Mouse (Mus musculus) embryonic stem cell, embryonic (primary cell): Measurements from ENCODE around the gene Engase.

Experiments
- CTCF ChIA-PET, 4 experiments: fragments of 300-600 bp in 2 of 4; fragments of 350-600 bp in 2 of 4; sonication (Branson Sonifier 250); formaldehyde crosslinking; loops; one replicate each; lab custom pipeline; 2022; ENCODE audit warnings: inconsistent platforms in 2 of 4; lab: Charles Lee
- POLR2A ChIA-PET, 4 experiments: fragments of 300-600 bp in 2 of 4; fragments of 350-600 bp in 2 of 4; sonication (Branson Sonifier 250); formaldehyde crosslinking; loops; one replicate each; lab custom pipeline; 2022; ENCODE audit warnings: antibody characterized with exemption in 4 of 4, inconsistent platforms in 1 of 4; lab: Charles Lee

The Engase gene

GRCm38 (mm10) chr11:118523496-118524145 lies 47.0 kb downstream of the Engase start:
- POLR2A ChIA-PET = no interaction called here
- CTCF ChIA-PET = interaction anchor here in 1 of 4 experiments (0.6 kb wide), 1 partner anchor 16 kb away, joined by 3 read pairs; no protein-coding TSS in a partner anchor

- POLR2A ChIA-PET = no interaction called here
Measured at GRCm38 (mm10) chr11:118525059-118525458, 48.4 kb downstream of the Engase start.

GRCm38 (mm10) chr11:118528761-118529160 lies 52.1 kb downstream of the Engase start:
- CTCF ChIA-PET = interaction anchor here in 2 of 4 experiments (0.6 to 1.4 kb wide), 2 partner anchors 8 to 9 kb away, joined by 3 read pairs; no protein-coding TSS in a partner anchor
- POLR2A ChIA-PET = interaction anchor here in 1 of 4 experiments (0.7 kb wide), 1 partner anchor 569 kb away, joined by 4 read pairs; no protein-coding TSS in a partner anchor

More at GRCm38 (mm10) chr11:118525059-118525458, 48.4 kb downstream of the Engase start:
- CTCF ChIA-PET = interaction anchor here in 1 of 4 experiments (0.6 kb wide), 1 partner anchor 298 kb away, joined by 3 read pairs; no protein-coding TSS in a partner anchor

GRCm38 (mm10) chr11:118530313-118530712 lies 53.7 kb downstream of the Engase start:
- ChIA-PET POLR2A (no interaction called here), CTCF (interaction anchor here in 2 of 4 experiments (0.7 to 2.4 kb wide), 4 partner anchors 10 to 209 kb away, joined by 3 to 11 read pairs (median 4); no protein-coding TSS in a partner anchor)

- POLR2A ChIA-PET = interaction anchor here in 2 of 4 experiments (0.7 to 1.2 kb wide), 5 partner anchors 11 to 27 kb away, joined by 3 to 4 read pairs (median 3); no protein-coding TSS in a partner anchor
Measured at GRCm38 (mm10) chr11:118534382-118535092, 57.9 kb downstream of the Engase start.

GRCm38 (mm10) chr11:118538008-118538407 lies 61.4 kb downstream of the Engase start:
- POLR2A ChIA-PET = interaction anchor here in 1 of 4 experiments (0.6 kb wide), 1 partner anchor 257 kb away, joined by 6 read pairs; no protein-coding TSS in a partner anchor
- CTCF ChIA-PET = interaction anchor here in 2 of 4 experiments (1.1 kb wide), 2 partner anchors 30 to 201 kb away, joined by 4 read pairs; no protein-coding TSS in a partner anchor

More at GRCm38 (mm10) chr11:118534382-118535092, 57.9 kb downstream of the Engase start:
- CTCF ChIA-PET = interaction anchor here (0.5 to 2.6 kb wide), 43 partner anchors 8 to 715 kb away, joined by 3 to 17 read pairs (median 4); no protein-coding TSS in a partner anchor
